In the genomic region with DNA sequence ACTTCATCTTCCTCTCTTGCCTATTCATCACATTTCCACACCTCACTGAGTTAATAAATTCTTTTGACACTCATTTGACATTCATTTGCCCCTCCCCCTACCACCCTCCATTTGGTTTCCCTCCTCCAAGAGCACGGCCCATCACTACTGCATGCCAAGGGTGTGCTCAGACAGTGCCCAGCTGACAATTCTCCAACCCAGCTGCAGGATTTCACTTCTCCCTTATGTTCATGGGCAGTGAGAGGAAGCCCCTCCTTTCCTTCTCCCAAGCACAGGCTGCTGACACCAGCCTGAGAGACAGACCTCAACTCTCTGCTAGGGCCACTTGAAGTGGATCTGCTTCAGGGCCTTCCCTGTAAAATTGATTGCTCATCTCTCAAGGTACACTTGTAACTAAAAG, we compare ENCODE assay signal across 14 mouse cellular contexts.
A peak's percentile ranks its signal among the peaks of the same experiment; 100 is the strongest.
DNase-seq lines count a peak whose midpoint lies in the region; ATAC-seq lines count a peak whose summit lies in the region.
"Had no signal": no experiment of that assay in that cellular context is flagged by ENCODE, and none has a peak within 500 bp of the region (broad histone marks: within the 10 kb centered on the region; RNA-seq: fewer than 3 reads in every experiment).

No protein-coding gene starts in this region.

- H3K27me3 ChIP-seq in lung, embryonic 16.5 days (ENCODE audit: control insufficient read depth, insufficient read depth, low read depth, low read length): no peaks in the 10 kb centered on the region
- H3K27me3 ChIP-seq: embryonic facial prominence, embryonic 13.5 days; limb, embryonic 13.5 days had no signal

- WGBS in lung, embryonic 16.5 days: 28% methylated on average over 1 of the region's 1 CpGs

- peak; percentile 95 for ATAC-seq in lung, embryonic 16.5 days (ENCODE audit: low read depth)
- no peak for ATAC-seq in inflammation-experienced regulatory T-cells, adult 6 months

- H3K9me3 ChIP-seq in lung, embryonic 16.5 days (ENCODE audit: control insufficient read depth, low read length): no peaks in the 10 kb centered on the region
- H3K9me3 ChIP-seq: embryonic facial prominence, embryonic 13.5 days; heart, embryonic 10.5 days; limb, embryonic 13.5 days had no signal

- DNase-seq in cerebellum, postnatal 10 days: peak; percentile 67 to 71
- DNase-seq in cerebellum, adult 9-11 months: no peak
- DNase-seq in lung, adult 18-20 months: no peak
- peak; percentile 28 for DNase-seq in lung, postnatal 14 days
- DNase-seq in retina, embryonic 14.5 days (ENCODE audit: low spot score): peak; percentile 32
- no peak for DNase-seq in spleen, adult 12 weeks (ENCODE audit: low spot score)
- DNase-seq: cerebellum, adult 8-10 months; kidney, postnatal 10 days; right cerebral cortex, postnatal 4 days had no signal

- no peak overlapping the region for H3K9ac ChIP-seq in lung, embryonic 16.5 days (ENCODE audit: low read length)
- H3K9ac ChIP-seq: embryonic facial prominence, embryonic 13.5 days; limb, embryonic 13.5 days had no signal

- peaks cover 3% of the 10 kb centered on the region; the same call in 1 of the 2 replicates for H3K4me1 ChIP-seq in lung, embryonic 16.5 days (replicated peaks; ENCODE audit: control insufficient read depth, insufficient read depth, low read length)
- H3K4me1 ChIP-seq: embryonic facial prominence, embryonic 13.5 days; heart, embryonic 10.5 days had no signal

- no peak overlapping the region for H3K4me2 ChIP-seq in lung, embryonic 16.5 days (ENCODE audit: low read depth, low read length)
- H3K4me2 ChIP-seq: embryonic facial prominence, embryonic 13.5 days; limb, embryonic 13.5 days had no signal

- H3K27ac ChIP-seq in lung, embryonic 16.5 days (ENCODE audit: low read length): no peak overlapping the region
- H3K27ac ChIP-seq: embryonic facial prominence, embryonic 13.5 days; heart, embryonic 10.5 days; limb, embryonic 13.5 days had no signal

- H3K4me3 ChIP-seq in lung, embryonic 16.5 days (ENCODE audit: low read length): no peak overlapping the region
- H3K4me3 ChIP-seq: embryonic facial prominence, embryonic 13.5 days; heart, embryonic 10.5 days; limb, embryonic 13.5 days had no signal

- no peaks in the 10 kb centered on the region for H3K36me3 ChIP-seq in lung, embryonic 16.5 days (ENCODE audit: control insufficient read depth, insufficient read depth, low read length)

Comparison
In these comparisons a context has a peak if more than half of its experiments do, and no peak if none do; other contexts are left out.
1. DNase-seq: peak in cerebellum, postnatal 10 days (2 of 2), lung, postnatal 14 days (single experiment) and retina, embryonic 14.5 days (single experiment); none in cerebellum, adult 9-11 months (single experiment), lung, adult 18-20 months (0 of 2) and spleen, adult 12 weeks (single experiment).